Mouse (Mus musculus) myocyte (in vitro differentiated cells): ENCODE data around the gene Cib4.

Experiments
- CEBPB ChIP-seq: IDR thresholded peaks from 2 replicates; pipeline ENCODE4 v1.6.1; 2011; ENCODE audit warnings: mild to moderate bottlenecking, moderate library complexity; ENCODE audit not compliant: poor library complexity, insufficient read depth, severe bottlenecking
- E2F4 ChIP-seq: IDR thresholded peaks from one replicate; pipeline ENCODE4 v1.6.1; 2011; ENCODE audit warnings: mild to moderate bottlenecking, control low read depth, moderate library complexity; ENCODE audit not compliant: insufficient read depth
- MAX ChIP-seq: IDR thresholded peaks from one replicate; pipeline ENCODE4 v1.6.1; 2011; ENCODE audit warnings: low read depth, mild to moderate bottlenecking, control low read depth
- MYOD1 ChIP-seq, 3 experiments: IDR thresholded peaks; one replicate each; pipeline ENCODE4 v1.6.1; 2011; ENCODE audit warnings: control low read depth in 2 of 3, low read depth in 2 of 3, mild to moderate bottlenecking in 2 of 3, moderate library complexity in 1 of 3; ENCODE audit not compliant: insufficient read length in 2 of 3, control insufficient read depth in 1 of 3
- POLR2A ChIP-seq: IDR thresholded peaks from one replicate; pipeline ENCODE4 v1.6.1; 2011; ENCODE audit warnings: low read depth, mild to moderate bottlenecking, control low read depth, moderate library complexity; ENCODE audit not compliant: insufficient read length
- POLR2AphosphoS2 ChIP-seq: IDR thresholded peaks from one replicate; pipeline ENCODE4 v1.6.1; 2011; ENCODE audit warnings: low read depth, control low read depth; ENCODE audit not compliant: insufficient read length
- TCF12 ChIP-seq: IDR thresholded peaks from one replicate; pipeline ENCODE4 v1.6.1; 2011; ENCODE audit warnings: mild to moderate bottlenecking, control low read depth; ENCODE audit not compliant: poor library complexity, insufficient read depth, severe bottlenecking

- no peak for TF ChIP-seq POLR2A
- no peak for TF ChIP-seq MAX
- no peak for TF ChIP-seq MYOD1 (IDR thresholded peaks at IDR 0.05; ENCODE audit: control insufficient read depth in 1 of 3, insufficient read length in 2 of 3, low read depth in 2 of 3)
- no peak for TF ChIP-seq POLR2AphosphoS2
- TF ChIP-seq E2F4, result no peak
- TF ChIP-seq CEBPB, result no peak
- no peak for TF ChIP-seq TCF12
These were observed 61.0 kb downstream of the Cib4 start for GRCm38 (mm10) chr5:30484591-30484990.
